Mouse (Mus musculus): Measurements from ENCODE around the gene Col27a1.
A peak's percentile ranks its signal among the peaks of the same experiment; 100 is the strongest.

Col27a1 gene

DNA sequence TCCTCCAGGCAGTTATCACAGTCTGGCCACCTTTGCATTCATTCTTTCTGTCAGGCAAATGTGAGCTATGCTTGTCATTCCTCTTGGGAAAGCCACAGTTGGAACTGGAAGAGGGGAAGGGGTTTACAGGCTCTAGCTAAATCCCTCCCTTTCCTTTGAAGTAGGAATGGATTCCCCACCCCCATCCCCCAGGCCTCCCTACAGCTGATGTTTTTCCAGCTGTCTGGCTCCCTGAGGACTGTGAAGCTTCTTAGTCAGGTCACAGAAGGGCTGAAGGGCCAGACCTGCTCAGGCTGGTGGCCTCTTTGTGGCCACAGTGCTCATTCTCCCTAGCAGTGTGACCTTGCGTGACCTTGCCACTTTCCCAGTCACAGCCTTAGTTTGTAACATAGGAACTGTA is 49.1 kb downstream of the Col27a1 start:
- no peak for DNase-seq

DNA sequence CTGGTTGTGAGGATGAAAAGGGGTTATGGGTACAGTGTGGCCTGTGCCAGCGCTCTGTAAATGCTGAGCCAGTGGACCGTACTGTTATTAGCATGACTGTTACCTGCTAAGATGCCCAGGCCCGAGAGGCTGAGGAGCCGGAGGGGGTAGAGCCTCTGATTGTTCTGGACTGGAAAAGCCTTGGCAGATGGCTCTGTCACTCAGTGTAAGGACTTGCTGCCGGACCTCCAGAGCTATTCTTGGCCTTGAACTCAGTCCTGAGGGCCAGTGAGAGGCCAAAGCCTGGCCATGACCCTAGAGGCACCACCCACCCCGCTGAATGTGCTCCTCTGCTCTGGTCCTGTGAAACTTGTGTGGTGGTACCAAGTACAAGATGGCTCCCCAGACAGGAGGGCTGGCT is 52.5 kb downstream of the Col27a1 start:
- DNase-seq, result no peak

DNA sequence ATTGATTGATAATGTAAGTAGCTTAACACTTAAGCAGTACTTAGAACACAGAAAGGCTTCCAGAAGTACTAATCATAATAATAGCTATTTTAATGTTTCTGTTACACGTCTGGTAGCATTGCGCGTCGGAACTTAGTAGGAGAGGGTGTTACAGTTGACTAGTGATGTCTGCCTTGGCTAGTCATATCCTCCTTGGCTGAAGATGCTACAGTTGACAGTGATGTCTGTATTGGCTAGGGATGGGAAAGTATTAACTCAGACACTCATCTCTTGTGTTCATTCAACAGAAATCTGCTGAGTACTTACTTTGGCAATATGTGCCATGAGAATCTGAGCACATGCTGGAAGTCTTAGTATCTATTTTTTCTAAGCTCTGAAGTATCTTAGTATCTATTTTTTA is 53.3 kb downstream of the Col27a1 start:
- no peak for DNase-seq

DNA sequence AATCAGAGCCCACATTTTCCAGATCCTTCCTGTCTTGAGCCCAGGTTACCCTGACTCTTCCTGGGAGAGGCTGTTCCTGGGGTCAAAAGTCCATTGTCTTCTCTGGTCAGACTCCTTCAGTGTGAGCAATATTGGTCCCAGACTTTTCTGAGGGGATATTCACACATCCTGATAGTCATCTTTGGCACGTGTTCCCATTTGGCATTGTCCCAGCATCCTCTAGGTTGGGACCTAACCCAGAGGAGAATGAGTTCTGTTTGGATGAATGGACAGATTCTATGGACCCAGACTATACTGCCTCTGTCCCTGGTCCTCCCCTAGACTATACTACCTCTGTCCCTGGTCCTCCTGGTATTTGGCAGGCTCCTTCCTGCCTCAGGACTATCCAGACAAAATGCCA is 53.8 kb downstream of the Col27a1 start:
- DNase-seq, result no peak

DNA sequence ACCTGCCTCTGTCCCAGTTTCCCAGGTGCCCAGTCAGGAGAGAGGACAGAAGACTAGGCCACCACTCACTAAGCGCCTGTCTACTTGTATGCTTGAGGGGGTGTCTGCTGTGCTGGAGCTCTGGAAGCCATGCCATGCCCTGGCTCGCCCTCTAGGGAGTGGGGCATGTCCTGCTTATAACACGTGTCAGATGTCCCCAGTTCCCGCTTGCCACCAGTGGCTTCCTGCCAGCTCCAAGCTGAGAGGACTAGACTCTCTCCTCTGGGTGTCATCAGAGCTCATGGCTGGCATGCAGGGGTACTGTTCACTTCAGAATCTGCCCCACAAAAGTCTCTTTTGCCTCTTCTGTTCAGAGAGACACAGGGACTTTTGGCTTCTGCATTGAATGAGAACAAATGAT is 55.0 kb downstream of the Col27a1 start:
- no peak for DNase-seq

DNA sequence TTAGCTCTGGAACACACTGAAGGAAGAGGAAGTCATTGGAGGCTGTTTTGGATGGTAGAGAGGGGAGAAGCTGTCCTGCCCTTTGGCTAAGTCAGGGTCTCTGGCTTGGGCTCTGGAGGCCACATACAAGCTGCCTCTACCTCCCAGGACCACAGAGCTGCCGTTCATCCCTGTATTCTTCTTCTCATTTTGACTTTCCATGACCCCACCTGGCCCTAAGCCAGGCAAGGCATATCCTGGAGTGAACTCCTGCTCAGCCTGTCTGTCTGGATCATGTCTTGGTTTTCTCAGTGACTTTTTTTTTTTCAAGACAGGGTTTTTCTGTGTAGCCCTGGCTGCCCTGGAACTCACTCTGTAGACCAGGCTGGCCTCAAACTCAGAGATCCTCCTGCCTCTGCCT is 60.7 kb downstream of the Col27a1 start:
- DNase-seq, result no peak

DNA sequence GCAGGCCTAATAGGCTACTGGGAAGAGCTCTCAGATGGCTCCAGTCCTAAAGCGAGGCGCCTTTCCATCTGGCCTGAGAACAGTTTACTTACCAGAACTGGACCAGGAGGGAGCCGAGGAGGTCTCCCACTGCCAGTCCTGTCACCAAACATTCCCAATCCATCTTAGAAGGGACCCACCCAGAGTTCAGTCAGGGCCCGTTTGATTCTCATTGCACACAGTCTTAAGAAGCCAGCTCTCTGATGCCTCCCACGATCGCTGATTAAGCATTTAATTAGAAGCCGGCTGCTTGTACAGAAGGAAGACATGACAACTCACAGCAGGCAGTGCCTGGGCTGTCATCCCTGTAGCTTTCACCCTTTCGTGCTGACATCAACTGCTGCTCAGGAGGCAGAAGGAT is 61.4 kb downstream of the Col27a1 start:
- peak; percentile 22 for DNase-seq

DNA sequence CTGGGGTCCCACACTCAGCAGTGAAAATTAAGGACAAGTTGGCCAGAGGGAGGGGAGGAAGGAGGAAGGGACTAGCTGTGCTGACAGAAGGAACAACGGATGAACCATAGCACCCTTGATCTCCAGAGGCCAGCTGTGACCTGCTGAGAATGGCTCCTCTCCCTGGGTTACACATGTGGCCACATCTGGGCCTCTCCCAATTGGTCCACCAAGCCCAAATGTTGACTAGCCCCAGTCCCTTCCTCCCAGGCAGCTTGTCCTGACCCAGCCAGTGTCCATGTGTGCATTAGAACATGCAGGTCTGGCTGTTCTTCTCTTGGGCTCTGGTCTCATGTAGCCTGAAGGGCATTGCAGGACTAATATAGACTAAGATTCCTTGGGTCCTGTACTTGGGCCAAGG is 62.8 kb downstream of the Col27a1 start:
- no peak for DNase-seq

DNA sequence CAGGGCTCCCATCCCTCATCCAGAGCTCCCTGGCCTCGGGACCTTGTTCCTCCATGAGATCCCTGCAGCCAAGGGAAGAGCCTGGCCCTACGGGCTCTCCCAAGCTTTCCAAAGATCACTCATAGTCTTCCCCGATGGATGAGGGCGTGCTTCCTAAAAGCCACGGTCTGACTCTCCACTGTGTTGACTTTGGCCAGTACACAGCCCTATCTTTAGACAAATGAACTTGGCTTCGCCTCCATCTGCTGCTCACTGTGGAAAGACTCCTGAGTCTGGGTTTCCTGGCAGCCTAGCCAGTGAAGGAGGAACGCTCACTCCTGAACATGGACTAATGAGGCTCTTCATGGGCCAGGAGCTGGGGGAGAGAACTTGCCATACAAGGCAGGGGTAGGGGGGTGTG is 65.0 kb downstream of the Col27a1 start:
- DNase-seq, result no peak

DNA sequence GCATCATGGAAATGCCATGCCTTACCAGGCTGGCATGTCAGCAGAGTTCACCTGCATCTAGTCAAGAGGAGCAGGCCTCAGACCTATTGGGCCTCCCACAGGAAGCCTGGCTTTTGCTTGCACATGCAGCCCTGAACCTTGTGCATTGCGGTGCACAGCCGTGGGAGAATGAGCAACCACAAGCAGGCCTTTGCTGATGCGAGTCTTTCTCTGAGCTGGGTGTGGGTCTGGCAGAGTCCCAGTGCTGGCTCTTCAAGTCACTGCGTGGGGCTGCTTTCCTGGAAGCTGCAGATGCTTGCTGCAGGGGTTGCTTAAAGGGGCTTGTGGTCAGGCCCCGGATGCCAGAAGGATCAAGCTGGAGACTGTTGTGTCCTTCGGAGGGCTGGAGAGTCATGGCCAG is 67.9 kb downstream of the Col27a1 start:
- DNase-seq, result peak; percentile 27

DNA sequence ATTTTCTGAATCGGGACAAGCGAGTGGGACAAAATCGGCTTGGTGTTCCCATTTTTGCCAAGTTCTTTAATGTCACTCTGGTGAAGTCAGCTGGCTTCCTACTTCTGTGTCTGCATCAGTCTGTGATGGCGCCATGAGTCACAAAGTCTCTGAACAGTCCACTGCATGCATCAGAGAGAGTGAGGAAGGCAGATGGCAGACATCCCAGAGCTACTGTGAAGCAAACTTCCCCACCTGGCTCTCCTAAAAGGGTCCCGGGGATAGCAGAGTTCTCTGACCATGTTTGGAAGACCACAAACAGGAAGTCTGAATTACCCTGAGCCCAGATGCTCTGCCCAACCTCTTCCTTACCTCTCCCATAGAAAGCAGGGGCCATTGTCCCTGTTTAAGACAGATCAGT is 69.5 kb downstream of the Col27a1 start:
- peak; percentile 58 for DNase-seq

DNA sequence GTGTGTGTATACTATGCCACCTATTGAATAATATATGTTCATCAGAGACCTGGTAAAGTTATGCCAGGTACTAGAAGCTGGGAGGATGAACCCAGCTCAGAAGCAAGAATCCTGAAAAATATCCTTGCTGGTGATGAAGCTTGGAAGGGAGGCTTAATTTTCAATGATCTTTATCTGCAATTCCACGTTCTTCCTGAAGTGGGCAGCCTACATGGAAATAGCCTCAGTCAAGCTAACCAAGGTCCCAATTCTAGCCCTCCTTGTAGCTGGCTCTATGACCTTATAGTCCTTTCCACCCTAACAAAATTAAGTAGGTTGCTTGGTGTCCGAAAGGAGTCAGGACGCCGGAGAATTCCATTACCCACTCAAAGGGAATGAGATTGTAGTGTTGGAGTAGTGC is 72.2 kb downstream of the Col27a1 start:
- DNase-seq, result no peak

DNA sequence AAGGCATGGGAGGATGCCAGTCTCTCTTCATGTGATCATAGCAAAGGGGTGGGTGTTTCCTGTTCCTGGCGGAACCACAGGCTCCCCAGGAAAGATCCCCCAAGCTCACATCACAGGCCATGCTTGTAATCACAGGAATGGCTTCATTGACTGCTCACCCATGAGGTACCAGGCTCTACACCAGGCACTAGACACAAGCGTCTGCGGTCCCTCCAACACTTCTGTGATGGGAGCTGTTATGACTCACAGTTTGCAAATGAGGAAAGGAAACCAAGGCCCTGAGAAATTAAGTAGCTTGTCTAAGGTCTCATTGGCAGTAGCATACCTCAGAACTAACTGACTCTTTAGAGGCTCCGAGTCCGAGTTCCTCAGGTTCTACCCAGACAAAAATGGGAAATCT is 74.7 kb downstream of the Col27a1 start:
- DNase-seq, result no peak

DNA sequence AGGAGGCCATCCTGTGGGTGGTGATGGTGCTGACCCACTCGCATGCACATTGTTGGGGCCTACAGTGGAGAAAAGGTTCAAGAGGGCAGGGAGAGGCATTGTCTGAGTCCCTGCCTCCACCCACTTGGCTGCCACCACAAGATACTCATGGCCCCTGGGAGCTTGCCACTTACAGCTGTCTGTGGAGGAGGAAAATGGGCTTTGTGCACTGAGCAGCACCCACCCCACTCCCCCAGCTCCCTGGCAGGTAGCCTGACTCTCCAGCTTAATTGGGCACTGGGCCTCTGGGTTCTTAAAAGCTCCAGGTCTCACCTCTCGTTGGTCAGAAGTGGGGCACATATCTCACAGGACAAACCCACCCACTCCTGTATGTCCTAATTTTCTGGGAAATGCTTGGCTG is 76.3 kb downstream of the Col27a1 start:
- peak; percentile 50 for DNase-seq

DNA sequence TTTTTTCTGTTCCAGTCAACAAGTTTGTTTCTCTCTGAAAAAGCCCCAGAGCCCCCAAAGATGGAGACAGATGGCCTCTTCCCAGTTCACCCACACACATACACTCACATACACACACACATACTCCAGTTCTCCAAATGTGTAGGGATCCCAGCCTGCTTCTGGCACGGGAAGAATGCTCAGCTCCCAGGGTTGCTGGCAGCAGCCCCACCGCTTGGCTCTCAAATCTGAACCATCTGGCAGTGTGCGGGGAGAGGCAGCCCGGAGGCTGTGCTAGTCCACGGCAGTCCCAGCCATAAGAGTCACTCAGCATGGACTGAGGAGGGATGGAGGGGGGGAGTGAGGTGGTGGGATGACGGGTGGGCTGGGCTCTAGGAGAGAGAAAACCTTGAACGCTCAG is 77.3 kb downstream of the Col27a1 start:
- DNase-seq, result peak; percentile 94

DNA sequence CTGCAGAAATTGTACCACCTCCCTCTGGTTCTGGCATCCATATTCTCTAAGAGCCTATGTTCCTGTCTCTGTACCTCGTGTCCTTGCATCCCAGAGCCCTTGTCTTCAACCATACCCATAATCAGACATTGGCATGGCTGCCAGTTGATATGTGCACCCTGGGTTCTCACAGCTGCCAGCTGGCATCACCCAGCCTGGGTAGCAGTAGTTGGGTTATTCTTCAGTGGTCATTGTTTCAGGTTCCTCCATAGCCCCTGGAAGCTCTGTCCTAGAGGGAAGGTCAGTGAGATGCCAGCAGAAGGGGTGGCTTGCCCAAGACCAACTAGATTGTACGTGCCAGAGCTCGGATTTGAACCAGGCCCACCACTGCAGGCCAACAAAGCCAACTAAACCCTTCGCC is 77.9 kb downstream of the Col27a1 start:
- DNase-seq, result no peak

DNA sequence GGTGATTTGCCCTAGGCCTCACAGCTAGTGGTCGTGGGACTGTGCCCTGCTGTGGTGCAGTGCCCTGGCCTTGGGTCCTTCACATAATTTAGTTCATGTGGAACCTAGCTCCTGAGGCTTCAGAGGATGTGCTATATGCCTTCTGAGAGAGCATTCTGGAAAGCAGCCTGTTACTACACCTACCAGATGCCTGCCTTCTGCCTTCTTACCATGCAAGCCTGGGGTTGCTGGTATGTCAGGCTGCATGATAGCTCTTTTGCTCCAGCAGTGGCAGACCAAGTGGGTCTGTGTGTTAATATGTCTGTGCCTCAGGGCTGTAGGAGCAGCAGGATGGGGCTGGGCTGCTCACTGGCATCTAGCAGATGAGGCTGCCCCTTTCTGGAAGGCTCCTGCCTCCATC is 81.8 kb downstream of the Col27a1 start:
- no peak for DNase-seq

DNA sequence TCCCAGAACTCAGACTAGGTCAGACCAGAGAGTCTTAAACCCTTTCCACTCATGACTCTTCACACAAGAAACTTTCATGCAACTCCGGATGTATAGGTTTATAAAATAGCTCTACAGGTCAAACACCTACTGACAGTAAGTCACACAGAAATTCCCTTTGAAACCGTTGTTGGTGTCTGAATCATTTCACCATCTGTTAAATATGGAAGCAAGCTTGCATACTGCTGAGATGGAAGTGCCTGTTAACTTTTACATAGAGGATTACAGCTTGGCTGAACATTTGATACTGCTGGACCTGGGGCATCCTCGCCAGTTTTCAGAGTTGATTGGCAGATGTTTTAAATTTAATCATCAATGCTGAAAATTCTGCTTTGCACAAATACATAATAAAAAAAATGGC is 82.5 kb downstream of the Col27a1 start:
- no peak for DNase-seq

DNA sequence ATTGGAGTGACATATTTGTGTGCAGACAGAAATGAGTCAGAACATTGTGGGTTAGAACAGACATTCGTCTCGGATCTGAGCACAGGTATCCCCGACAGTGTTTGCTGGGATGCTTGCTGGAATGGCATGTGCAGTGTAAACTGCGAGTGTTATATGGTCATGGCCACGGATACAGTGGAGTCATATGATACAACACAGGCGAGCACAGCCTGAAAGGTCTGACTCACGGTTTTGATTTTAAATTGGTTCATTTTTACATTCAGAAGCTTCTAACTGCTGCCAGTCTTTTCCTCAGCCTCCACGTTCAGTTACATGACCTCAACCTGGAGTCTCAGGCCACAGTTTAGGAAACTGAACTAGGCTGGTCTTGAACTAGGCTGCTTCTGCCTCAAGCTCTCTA is 83.1 kb downstream of the Col27a1 start:
- no peak for DNase-seq

DNA sequence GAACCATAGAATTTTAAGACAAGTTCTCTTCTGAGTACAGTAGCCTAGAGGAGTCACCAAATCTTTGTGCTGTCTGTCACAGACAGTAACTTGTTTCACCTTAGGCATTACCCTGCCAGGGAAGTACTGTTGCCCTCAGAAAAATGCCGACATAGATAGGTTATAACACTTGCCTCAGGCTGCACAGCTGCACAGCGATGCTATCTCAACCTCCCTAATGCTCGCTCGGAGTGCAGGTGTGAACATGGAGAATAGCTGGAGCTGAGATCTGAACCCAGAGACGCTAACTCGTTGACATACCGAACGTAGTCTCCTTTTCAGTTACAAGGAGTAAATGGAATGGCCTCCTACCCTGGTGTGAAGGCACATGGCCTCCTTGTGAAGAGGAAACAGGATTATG is 84.4 kb downstream of the Col27a1 start:
- no peak for DNase-seq

DNA sequence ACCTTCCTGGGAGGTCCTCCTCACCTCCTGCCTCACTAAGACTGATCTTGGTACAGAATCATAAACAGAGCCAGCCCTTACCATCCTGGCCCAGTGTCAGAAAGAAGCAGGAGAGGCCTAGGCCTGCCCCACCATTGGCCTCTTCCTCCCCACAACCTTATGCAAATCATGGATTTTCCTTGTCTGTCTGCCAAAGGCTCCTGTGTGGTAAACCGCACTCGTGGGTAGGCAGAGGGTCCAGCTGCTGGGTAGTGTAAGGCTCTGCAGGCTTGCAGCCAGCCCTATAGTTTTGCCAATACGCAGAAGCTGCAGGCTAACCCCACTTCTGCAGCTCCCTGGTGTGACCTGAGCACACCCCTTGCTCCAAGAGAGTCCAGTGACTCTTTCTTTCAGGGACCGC is 88.8 kb downstream of the Col27a1 start:
- no peak for DNase-seq

DNA sequence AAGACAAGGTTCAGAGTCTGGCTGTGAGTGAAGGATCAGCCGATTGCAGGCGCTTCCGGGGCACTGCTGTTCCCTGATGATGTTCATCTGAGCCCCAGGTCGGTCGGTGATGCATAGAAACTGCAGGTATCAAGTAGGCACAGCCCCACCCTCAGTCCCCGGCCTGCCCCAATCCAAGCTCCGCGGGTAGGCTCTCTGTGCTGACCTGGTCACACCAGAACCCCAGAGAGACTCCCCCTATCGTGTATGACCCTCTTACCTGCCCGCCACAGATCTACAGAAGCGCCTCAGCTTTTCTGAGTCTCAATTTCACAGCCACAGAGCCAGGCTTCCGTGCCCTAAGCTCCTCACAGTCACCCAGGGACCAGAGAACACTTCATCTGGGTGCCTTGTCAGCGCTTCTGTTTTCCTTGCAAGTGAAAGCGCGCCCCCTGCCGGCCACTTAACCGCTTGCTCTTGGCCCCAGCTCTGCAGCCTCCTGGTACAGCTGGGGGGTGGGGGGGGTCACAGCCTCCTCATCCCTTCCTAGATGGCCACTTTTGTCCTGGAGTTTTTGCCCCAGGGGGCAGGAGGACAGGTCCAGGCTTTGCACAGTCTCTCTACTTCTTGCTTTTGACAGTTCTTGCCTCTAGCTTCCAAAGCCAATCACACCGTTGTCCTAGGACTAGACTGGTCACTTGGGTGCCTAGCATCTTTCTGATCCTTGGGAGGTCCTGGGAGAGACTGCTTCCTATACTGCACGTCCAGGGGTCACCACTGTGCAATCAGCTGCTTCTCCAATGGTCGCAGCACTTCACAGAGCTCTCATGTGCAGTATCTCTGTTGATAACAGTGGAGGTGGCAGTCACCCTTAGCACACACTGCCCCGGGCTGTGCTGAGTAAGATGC is 93.6 kb downstream of the Col27a1 start:
- DNase-seq, result peak; percentile 86

DNA sequence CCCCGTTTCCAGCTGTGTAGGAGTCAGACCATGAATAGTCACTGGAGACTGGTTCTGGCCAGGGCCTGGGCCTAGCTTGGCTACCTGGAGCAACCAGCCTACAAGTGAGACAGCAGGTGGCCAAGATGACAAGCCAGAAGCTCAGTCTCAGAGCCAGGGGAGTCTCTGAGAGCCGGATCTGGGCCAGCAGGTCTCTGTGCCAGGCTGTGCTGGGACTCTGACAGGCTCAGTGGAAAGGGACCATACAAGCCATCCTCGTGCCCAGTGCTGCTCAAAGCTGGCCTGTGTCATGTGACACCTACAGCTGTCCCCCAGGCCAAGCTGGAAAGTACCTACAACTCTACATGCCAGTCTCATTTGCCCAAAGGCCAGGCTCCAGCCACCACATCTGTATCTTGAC is 94.5 kb downstream of the Col27a1 start:
- no peak for DNase-seq

DNA sequence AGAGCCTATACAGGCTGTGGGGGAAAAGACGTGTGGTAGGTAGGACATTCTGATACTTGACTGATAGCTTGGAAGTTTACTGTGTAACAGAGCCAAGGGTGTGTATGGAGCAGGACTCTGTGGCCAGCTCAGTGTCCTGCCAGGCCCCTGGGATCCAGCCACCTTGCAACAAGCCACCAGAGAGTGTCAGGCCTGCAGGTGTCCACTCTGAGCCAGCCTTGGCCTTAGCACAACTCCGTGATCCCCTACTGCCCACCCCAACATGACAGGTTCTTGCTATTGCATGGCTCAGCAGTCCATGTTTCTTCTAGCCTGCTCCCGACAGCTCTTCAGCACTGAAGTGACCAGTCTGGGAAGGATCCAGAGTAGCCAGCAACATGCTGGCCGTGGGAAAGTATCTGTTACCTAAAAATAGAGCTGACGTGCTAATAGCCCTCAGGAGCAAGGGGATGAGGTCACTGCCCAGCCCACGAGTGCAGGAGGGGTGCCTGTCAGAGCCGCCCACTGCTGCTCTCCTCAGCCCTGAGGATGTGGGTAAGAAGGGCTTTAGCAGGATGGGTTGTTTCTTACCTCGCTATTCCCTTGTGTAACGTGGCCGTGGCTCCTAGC is 96.5 kb downstream of the Col27a1 start:
- DNase-seq, result no peak

DNA sequence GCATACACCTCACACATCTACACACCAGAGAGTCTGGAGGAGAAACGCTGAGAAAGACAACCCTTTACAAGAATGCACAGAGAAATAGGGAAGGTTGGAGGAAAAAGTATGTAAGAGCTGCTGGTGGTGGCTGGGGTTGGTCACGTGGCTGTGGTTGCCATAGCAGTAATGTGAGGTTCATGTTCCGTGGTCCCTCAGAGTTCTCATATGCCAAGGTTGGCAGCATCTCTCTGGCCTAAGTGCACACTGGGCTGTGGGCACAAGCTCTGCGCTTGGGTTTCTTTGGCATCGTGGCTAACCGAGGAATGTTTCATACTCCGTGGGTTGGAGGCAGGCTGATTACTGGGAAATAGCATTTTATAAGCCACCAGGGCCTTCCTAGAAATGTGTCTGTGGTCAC is 97.6 kb downstream of the Col27a1 start:
- no peak for DNase-seq

Data from right cerebral cortex, adult 18-20 months (tissue).